Mouse (Mus musculus): ENCODE measurements around the gene Gm20604.

Gm20604 gene

DNA sequence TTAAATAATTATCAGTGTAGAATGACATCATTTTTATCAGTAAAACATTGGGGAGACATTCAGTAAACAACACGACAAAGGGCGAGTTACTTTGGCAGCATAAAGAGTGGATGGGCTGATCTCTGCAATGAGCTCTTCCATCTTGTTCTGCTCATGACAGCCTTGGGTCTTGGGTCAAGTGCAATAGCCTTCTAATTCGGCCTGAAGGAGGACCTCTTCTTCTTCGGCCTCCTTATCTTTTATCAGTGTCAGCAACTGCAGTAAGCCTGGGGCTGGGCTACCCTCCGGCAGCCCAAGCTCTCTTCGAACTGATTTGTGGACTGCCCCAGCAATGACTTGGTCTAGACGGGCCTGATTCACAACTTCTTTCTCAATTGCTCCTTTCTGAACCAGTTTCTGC, 16.4 kb downstream of the Gm20604 start:
- DNase-seq, result no peak

DNA sequence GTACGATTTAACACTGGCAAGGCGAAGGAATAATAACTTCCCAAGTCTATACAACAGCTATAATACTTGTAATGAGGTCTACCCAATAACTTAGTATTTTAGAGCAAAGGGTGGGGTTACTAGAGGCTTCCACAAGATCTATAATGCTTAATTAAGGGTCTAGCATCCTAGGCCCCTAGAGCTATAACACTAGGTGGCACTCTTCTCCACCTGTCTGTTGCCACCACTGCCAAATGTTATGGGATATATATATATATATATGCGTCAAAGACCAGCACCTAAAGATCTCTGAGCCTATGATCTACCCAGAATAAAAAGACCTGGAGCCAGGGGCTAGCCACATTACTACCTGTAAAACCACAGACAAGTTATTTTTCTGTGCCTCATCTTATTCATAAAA, 18.2 kb downstream of the Gm20604 start:
- no peak for DNase-seq

GRCm38 (mm10) chr12:102739096-102739495, 19.4 kb downstream of the Gm20604 start:
- no peak for DNase-seq

DNA sequence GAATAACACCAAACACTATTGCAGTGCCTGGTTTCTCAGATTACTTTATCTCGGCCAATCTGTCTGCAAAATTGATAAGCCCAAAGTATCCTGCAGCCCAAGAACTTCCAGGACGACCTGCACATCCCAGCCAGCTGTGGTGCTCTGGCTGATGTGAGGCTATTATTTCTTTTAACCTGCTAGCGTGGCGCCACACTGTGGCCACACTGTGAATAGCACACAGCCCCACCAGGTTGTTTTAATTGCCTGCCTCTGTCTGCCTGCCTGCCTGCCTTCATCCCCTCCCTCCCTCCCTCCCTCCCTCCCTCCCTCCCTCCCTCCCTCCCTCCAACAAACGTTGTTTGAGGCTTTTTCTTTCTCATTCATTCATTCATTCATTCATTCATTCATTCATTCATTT, 25.1 kb downstream of the Gm20604 start:
- peak; percentile 22 to 54 for DNase-seq

- no peak for DNase-seq
Measured at GRCm38 (mm10) chr12:102730798-102731619, 27.5 kb downstream of the Gm20604 start.

DNA sequence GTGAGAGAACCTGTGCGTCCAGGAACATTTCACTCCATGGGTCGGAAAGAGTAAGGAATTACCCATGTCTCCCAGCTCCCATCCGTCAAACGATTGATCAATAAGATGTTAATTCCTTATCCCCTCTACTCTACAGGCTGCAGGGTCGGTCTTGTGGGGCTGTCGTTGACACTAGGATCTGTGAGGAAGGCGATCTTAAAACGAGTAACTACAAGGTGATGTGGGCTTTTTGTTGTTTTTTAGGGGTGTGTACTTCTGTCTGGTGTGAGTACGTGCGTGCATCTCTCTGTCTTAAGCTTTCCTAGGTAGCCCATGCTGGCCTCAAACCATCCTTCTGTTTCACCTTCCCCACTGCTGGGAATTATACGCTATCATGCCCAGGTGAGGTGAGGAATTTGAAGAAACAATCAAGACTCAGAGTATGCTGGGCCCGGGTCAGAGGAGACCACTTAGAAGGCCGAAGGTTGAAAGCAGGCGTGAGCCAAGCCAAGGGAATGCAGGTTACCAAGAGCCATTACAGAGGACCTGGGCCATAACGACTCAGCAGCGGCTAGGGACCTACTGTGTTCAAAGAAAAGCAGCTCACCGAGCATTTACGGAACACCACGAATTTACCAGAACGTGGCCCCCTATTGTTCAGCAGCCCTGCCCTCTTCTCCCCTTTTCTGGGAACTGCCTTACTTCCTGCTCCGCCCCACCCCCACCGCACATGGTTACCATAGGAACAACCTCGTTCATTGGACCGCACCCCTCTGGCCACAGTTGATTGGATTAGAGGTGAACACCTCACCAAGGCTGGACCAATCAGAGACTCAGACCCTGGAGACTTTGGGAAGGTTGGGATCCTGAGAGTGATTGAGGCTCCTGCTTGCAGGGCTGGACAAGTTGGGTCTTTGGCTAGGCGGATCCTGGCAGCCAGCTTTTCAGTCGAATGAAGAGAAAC, 28.3 kb downstream of the Gm20604 start:
- peak; percentile 27 to 32 for DNase-seq

DNA sequence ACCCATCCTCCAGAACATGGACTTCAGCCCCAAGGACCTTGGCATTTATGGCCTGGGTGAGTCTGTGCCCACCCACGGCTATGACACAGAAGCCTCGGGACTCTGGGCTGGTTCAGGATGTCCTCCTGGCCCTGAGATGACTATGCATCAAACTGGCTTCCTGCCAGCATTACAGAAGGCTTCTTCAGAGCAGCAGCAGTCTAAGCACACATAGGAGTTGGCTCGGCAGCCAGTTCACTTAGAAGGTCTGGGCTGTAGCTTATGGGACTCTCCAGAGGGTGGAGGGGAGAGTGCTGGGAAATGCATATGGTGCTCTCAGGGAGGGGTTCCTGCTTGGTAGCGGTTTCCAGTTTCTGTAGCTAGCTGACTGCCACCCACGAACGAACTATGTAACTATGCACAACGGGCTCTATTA, 32.7 kb downstream of the Gm20604 start:
- no peak for DNase-seq

DNA sequence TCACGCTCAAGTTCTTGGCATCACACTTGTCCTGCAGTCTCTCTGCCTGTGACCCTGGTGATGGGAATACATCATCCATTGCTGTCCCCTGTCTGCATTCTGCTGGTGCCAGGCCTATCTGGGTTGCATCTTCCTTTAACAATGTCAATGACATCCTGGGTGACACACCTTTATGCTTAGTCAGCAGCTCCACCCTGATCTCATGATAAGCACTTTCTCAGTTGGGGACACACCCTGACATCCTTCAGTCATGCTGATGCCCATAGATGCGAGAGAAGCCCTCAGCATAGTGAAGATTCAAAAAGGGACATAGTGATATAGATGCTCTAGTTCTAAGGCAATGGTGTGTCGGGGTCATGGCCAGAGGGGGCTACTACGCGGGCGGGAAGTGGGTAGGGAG, 33.3 kb downstream of the Gm20604 start:
- no peak for DNase-seq

DNA sequence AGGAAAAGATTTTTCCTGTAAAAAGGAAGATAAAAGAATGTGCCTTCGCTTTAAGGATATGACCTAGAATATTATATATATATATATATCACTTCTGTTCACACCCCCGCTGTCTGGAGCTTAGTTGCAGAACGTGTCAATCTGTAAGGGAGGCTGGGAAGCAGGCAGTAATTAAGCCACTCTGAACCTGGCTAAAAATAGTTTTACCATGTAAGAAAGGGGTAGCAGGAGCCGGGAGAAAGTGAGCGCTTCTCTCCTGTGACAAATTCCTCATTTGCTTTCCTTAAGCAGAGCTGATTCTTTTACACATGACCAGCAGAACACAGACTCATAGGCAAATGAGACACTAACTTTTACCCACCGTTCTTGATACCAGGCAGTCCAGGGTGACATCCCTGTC, 34.6 kb downstream of the Gm20604 start:
- DNase-seq, result no peak

DNA sequence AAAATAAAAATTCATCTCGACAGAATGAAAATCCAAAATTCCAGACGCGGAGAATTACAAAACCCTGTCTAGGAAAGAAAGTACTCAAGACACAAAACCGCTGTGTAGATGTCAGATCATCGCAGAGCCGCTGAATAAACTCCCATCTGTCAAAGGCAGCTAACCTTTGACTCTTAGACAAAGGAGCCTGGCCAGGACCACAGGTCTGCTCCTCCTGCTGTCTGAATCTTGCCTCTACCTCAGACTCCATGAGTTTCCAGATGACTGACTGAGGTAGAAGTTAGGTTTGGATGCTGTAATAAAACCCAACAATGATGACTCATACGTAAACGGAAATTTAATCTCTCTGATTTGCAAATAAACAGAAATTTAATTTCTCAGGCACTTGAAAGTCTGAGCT, 35.5 kb downstream of the Gm20604 start:
- DNase-seq, result no peak

- DNase-seq, result no peak
Measured at GRCm38 (mm10) chr12:102722451-102722850, 36.0 kb downstream of the Gm20604 start.

DNA sequence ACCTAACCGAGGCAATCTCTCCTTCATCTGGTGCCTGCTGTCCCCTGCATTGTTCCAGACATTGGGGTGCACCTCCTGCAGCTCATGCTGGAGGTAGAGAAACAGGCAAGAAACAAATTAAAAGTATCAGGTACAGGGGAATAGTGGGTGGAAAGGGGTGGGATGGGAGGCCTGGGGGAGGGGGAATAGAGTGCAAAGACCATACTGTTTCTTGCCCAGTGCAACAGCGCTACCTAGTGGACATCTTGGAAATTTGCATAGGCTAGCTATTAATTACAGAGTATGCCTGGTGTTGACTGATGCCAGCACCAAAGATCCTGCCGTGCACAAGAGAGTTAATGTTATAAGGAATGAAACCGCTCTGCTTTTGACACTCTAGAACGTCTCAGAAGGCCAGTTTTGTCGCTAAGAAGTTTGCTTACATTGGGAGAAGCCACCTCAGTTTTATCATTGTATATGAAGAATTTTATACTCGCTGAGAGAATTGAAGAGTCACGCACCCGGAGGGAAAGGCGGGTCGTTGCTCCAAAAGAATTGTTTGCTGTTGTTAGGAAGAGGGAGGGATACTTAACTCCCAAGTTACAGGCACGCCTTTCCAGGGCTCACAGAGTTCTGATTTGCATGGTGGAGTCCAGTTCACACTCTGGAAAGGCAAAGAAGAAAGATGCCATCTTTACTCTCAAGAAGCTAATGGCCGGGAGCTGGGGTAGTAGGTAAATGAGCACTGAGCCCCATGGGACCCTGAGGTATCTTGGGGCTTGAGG, 38.7 kb downstream of the Gm20604 start:
- DNase-seq, result peak in 1 of 2 experiments; percentile 29

DNA sequence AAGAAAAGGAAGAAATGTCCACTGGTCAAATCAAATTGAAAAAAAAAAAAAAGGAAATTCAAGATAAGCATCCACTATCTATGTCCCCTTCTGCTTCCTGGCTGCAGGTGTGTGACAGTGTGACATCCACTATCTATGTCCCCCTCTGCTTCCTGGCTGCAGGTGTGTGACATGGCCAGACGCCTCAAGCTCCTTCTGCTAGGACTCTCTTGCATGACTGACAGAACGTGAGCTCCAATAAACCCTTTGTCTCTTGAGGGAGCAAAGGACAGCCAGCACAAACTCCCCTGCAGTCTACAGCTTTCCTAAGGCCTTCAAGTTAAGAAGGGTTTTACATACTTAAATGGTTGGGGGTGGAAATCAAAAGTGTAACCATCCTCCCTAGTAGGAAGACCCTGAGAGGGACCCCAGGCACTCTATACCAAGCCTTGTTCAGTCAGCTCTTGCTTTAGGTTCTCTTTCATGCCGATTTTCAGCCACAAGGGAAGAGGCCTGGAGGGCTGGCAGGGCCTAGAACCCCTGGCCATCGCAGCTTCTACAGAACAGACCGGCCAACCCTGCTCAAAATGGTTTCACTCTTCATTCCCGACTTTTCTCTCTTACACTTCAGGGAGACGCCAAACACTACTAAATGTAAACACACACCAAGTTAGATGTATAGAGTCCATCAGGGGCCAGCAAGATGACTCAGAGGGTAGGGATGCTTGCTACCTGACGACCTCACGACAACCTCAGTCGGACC, 43.6 kb downstream of the Gm20604 start:
- DNase-seq, result no peak

DNA sequence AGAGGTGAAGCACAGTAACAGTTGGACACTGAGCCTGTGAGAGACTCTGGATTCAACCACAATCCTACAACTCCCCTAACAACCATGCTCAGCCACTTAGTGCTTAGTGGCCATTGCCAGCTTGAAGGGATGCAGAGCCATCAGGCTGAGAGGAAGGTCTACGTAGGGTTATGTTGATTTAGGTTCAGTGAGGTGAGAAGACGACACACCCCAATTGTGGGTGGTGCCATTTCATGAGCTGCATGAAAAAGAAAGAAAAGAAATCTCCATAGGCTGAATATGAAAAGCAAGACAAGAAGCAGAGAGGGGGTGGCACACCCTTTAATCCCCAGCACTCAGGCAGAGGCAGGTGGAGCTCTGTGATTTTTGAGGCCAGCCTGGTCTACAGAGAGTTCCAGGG, 44.4 kb downstream of the Gm20604 start:
- no peak for DNase-seq

DNA sequence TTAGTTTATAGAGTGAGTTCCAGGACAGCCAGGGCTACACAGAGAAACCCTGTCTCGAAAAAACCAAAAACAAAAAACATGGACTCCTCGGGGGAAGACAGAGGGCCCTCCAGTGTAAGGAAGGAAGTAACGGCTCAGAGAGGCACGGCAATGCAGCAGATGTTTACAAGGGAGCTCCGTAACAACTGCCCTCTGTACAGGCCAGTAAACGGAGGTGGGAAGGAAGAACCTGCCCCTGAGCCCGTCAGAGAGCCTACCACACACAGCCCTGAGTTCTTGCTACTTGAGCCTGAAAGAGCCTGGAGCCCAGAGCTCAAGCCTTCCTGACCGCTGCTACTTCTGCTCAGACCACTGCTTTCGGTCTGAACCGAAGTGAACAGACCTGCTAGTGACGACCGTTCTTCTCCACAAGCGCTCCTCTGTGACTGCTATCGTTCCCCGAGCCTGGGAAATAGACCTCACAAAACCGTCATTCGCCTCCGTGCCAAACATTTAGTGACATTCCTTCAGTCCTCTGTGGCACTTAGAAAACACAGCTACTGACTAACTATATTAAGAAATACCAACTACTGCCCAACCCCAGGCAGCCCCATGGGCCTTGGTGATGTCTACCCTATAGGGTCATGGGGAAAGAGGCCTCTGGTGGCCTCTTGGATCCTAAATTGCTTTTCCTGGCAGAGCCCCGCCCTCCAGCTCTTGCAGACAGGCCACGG, 45.2 kb downstream of the Gm20604 start:
- DNase-seq, result no peak

- no peak for DNase-seq
Measured at GRCm38 (mm10) chr12:102710851-102711375, 47.6 kb downstream of the Gm20604 start.

DNA sequence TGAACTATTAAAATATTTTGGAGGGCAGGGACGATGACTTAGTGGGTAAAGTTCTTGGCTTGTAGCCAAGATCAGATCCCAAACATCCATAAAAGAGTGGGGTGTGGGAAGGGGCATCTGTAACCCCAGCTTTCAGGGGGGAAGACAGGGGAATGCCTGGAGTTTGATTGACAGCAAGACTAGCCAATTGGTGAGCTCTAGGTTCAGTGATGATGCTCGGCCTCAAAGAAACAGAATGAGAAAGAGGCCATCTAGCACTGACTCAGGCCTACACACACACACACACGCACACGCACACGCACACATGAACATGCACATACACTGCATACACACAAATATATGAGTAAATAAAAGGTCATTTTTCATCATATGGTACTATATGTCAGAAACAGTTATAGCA, 48.6 kb downstream of the Gm20604 start:
- no peak for DNase-seq

GRCm38 (mm10) chr12:102708220-102708619, 50.3 kb downstream of the Gm20604 start:
- DNase-seq, result no peak

DNA sequence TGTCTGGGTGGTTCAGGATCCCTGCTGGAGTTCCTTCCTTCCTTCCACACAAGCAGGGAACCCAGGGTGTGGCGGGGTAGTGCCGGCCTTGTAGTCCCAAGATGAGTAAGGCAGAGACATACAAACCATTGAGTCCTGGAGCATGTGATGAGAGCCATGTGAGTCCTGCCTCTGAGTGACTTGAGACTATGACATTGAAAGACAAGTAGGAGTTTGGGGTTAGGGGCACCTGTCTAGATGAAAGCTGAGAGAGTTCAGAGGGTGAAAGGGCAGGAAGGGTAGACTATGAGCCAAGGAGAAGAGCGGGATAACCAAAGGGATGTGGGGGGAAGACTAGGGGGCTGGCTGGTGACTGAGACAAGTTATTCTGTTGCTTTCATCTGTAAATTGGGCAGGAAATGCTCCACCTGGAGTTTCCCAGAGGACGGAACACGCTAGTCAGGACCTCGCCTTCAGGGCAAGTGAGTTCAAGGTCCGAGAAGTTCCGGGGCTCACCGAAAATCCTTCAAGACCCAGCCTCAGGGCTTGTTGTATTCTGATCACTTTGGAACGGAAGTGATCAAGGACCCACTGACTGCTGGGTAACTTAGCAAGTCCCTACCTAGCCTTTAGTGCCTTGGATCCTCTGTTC, 51.5 kb downstream of the Gm20604 start:
- DNase-seq, result no peak

DNA sequence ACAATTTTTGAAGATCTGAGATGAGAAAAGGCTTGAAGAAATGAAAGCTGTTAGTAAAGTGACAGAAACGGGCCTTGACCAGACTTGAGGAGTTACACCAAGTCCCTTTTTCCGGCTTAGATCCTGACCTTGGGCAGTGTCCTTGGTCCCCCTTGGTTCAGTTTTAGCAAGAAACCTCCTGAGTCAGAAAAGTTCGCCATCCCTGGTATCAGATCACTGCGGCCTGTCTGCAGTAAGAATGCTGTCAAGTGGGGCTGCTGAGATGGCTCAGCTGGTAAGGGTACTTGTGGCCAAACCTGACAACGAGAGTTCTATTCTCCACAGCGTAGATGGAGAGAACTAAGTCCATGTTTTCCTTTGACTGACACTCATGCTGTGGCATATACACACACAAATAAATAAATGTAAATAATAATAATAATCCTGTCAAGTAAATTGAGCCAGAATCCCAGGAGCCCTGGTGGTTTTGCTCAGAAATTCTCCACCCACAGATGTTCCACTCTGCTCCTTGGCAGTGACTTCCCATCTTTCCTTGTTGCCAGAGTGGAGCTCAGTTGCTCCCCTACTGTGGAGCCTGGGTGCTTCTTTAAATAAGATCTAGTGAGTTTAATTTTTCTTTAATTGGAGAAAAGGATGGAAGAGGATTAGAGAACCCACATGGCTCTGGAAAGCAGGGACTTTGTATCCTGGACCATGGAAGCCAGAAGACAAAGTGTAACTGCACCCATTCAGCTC, 52.4 kb downstream of the Gm20604 start:
- no peak for DNase-seq
